Mouse (Mus musculus) left cerebral cortex, adult 18-20 months (tissue): ENCODE data around the gene Lbhd1. TPM values are rescaled to one million over a fixed set of nuclear protein-coding genes. Genes with fewer than 3 reads are reported as not detected.
"Not testable (repeated sequence)": the region's sequence is repeated elsewhere in the genome, so short reads cannot be mapped to it uniquely, and the experiment has no call there.

Experiments
- DNase-seq, 2 experiments: peaks; one replicate each; pipeline ENCODE4 v3.0.0; 2021 to 2022; ENCODE audit warnings: low spot score in 2 of 2, mixed read lengths in 1 of 2
- long read RNA-seq, 2 experiments: library from polyadenylated mRNA; stranded (forward); transcript quantifications; one replicate each; pipeline ENCODE4 v2.0.0; 2021
- total RNA-seq, 2 experiments: library from RNA; stranded (reverse); gene quantifications; 2 replicates each; pipeline ENCODE4 v1.2.3; 2021

Gene Lbhd1
- total RNA-seq, result 1 to 10 TPM; 8.2 TPM
- long read RNA-seq, experiment 1, result 0 reads
- long read RNA-seq, experiment 2, result 0 reads

GRCm38 (mm10) chr19:8883616-8884015 is at the start of gene Lbhd1, which contains the start of gene Gm49403:
TSS of gene Lbhd1 (plus strand) at chr19:8883732.
TSS of gene Gm49403 (plus strand) at chr19:8883930.
- no peak for DNase-seq

- DNase-seq, result not testable (repeated sequence)
These were observed 47.2 kb upstream of the Lbhd1 start for GRCm38 (mm10) chr19:8836327-8836726.

GRCm38 (mm10) chr19:8837251-8837791 is 46.2 kb upstream of the Lbhd1 start, which contains the start of gene Bscl2:
TSS of gene Bscl2 (plus strand) at chr19:8837467.
- peak; percentile 81 to 87 for DNase-seq

GRCm38 (mm10) chr19:8838041-8838730 is 45.3 kb upstream of the Lbhd1 start:
- DNase-seq, result peak; percentile 46 to 47

GRCm38 (mm10) chr19:8839103-8839907 is 44.2 kb upstream of the Lbhd1 start, which contains the start of gene Gng3:
TSS of gene Gng3 (minus strand) at chr19:8839194.
- peak; percentile 80 to 86 for DNase-seq

- DNase-seq, result peak; percentile 64 to 77
These were observed 43.4 kb upstream of the Lbhd1 start for GRCm38 (mm10) chr19:8839908-8840791.

GRCm38 (mm10) chr19:8841012-8841411 is 42.5 kb upstream of the Lbhd1 start:
- DNase-seq, result no peak

GRCm38 (mm10) chr19:8842961-8843360 is 40.6 kb upstream of the Lbhd1 start:
- DNase-seq, result no peak

- DNase-seq, result peak; percentile 76 to 88
These were observed 39.0 kb upstream of the Lbhd1 start for GRCm38 (mm10) chr19:8844371-8845129.

- DNase-seq, result no peak
These were observed 35.2 kb upstream of the Lbhd1 start for GRCm38 (mm10) chr19:8848356-8848755.

GRCm38 (mm10) chr19:8850402-8850901 is 33.1 kb upstream of the Lbhd1 start, which contains the start of gene Lrrn4cl:
TSS of gene Lrrn4cl (plus strand) at chr19:8850768.
- DNase-seq, result no peak

GRCm38 (mm10) chr19:8851639-8852038 is 31.9 kb upstream of the Lbhd1 start:
- no peak for DNase-seq

- DNase-seq, result peak in 1 of 2 experiments; percentile 23
These were observed 31.1 kb upstream of the Lbhd1 start for GRCm38 (mm10) chr19:8852236-8852928.

- DNase-seq, result peak in 1 of 2 experiments; percentile 21
These were observed 30.4 kb upstream of the Lbhd1 start for GRCm38 (mm10) chr19:8853117-8853516.

GRCm38 (mm10) chr19:8857689-8858088 is 25.8 kb upstream of the Lbhd1 start:
- peak in 1 of 2 experiments; percentile 60 for DNase-seq

- no peak for DNase-seq
These were observed 24.5 kb upstream of the Lbhd1 start for GRCm38 (mm10) chr19:8859018-8859417.

GRCm38 (mm10) chr19:8864265-8864664 is 19.3 kb upstream of the Lbhd1 start:
- no peak for DNase-seq

- DNase-seq, result not testable (repeated sequence)
These were observed 13.2 kb upstream of the Lbhd1 start for GRCm38 (mm10) chr19:8870381-8870780.

- no peak for DNase-seq
These were observed 12.7 kb upstream of the Lbhd1 start for GRCm38 (mm10) chr19:8870838-8871237.
